Mouse (Mus musculus) fibroblast of lung, adult 2 months (primary cell): ENCODE results near the gene Mmd2.
A peak's percentile ranks its signal among the peaks of the same experiment; 100 is the strongest.

Experiments
- DNase-seq: peaks from one replicate; pipeline ENCODE4 v3.0.0-alpha.2; 2011; ENCODE audit warnings: low read depth

Mmd2 gene

GRCm38 (mm10) chr5:142546344-142546743 lies 62.3 kb downstream of the Mmd2 start:
- no peak for DNase-seq

- no peak for DNase-seq
Measured at GRCm38 (mm10) chr5:142545014-142545795, 63.4 kb downstream of the Mmd2 start.

GRCm38 (mm10) chr5:142537286-142537685 lies 71.3 kb downstream of the Mmd2 start:
- DNase-seq: no peak

- DNase-seq: no peak
Measured at GRCm38 (mm10) chr5:142535388-142535787, 73.2 kb downstream of the Mmd2 start.

GRCm38 (mm10) chr5:142529915-142530314 lies 78.7 kb downstream of the Mmd2 start, which contains the start of gene Papolb:
Papolb (minus strand) TSS chr5:142530076.
- DNase-seq: no peak

- DNase-seq: no peak
Measured at GRCm38 (mm10) chr5:142524711-142525464, 83.7 kb downstream of the Mmd2 start.

GRCm38 (mm10) chr5:142521195-142521866 lies 87.3 kb downstream of the Mmd2 start:
- peak; percentile 41 for DNase-seq

GRCm38 (mm10) chr5:142520360-142520759 lies 88.2 kb downstream of the Mmd2 start:
- DNase-seq: no peak

- DNase-seq: no peak
Measured at GRCm38 (mm10) chr5:142518973-142519372, 89.6 kb downstream of the Mmd2 start.
